31 mouse cellular contexts compared by ENCODE assay signal in genomic region chr2:169429411-169429810, GRCm38 (mm10).
"Had no signal": no experiment of that assay in that cellular context is flagged by ENCODE, and none has a peak within 500 bp of the region (broad histone marks: within the 10 kb centered on the region; RNA-seq: fewer than 3 reads in every experiment).

No protein-coding gene starts in this region.

- H3K9ac ChIP-seq: limb, embryonic 12.5 days; limb, embryonic 13.5 days; limb, embryonic 15.5 days; liver, embryonic 12.5 days; liver, embryonic 13.5 days; liver, embryonic 14.5 days; liver, embryonic 15.5 days; liver, postnatal 0 days; lung, embryonic 14.5 days; lung, embryonic 15.5 days; midbrain, embryonic 12.5 days; midbrain, embryonic 13.5 days; midbrain, embryonic 15.5 days had no signal

- H3K36me3 ChIP-seq: limb, embryonic 10.5 days; limb, embryonic 12.5 days; limb, embryonic 13.5 days; limb, embryonic 15.5 days; liver, embryonic 12.5 days; liver, embryonic 13.5 days; liver, embryonic 15.5 days; lung, embryonic 15.5 days; midbrain, embryonic 10.5 days; midbrain, embryonic 12.5 days; midbrain, embryonic 13.5 days; midbrain, embryonic 15.5 days had no signal

- H3K27ac ChIP-seq: left cerebral cortex, adult 2 months; limb, embryonic 10.5 days; limb, embryonic 12.5 days; limb, embryonic 13.5 days; limb, embryonic 15.5 days; liver, embryonic 12.5 days; liver, embryonic 13.5 days; liver, embryonic 14.5 days; liver, embryonic 15.5 days; lung, embryonic 15.5 days; macrophage; midbrain, embryonic 10.5 days; midbrain, embryonic 12.5 days; midbrain, embryonic 13.5 days had no signal

- H3K4me3 ChIP-seq: left cerebral cortex, adult 2 months; limb, embryonic 10.5 days; limb, embryonic 12.5 days; limb, embryonic 13.5 days; limb, embryonic 15.5 days; liver, embryonic 12.5 days; liver, embryonic 13.5 days; liver, embryonic 15.5 days; lung, embryonic 15.5 days; megakaryocyte, embryonic 14.5 days; midbrain, embryonic 10.5 days; midbrain, embryonic 12.5 days; midbrain, embryonic 13.5 days; midbrain, embryonic 15.5 days; myocyte had no signal

- H3K27me3 ChIP-seq: limb, embryonic 12.5 days; limb, embryonic 13.5 days; limb, embryonic 15.5 days; liver, embryonic 12.5 days; liver, embryonic 13.5 days; liver, embryonic 15.5 days; lung, embryonic 15.5 days; megakaryocyte, embryonic 14.5 days; midbrain, embryonic 12.5 days; midbrain, embryonic 13.5 days; midbrain, embryonic 15.5 days had no signal

- H3K4me1 ChIP-seq: limb, embryonic 15.5 days; liver, embryonic 12.5 days; liver, embryonic 13.5 days; liver, embryonic 15.5 days; megakaryocyte, embryonic 14.5 days; midbrain, embryonic 10.5 days; midbrain, embryonic 12.5 days; midbrain, embryonic 13.5 days; midbrain, embryonic 15.5 days had no signal

- H3K9me3 ChIP-seq: limb, embryonic 10.5 days; limb, embryonic 12.5 days; limb, embryonic 13.5 days; limb, embryonic 15.5 days; liver, embryonic 15.5 days; lung, embryonic 15.5 days; midbrain, embryonic 10.5 days; midbrain, embryonic 12.5 days; midbrain, embryonic 13.5 days; midbrain, embryonic 15.5 days had no signal

- ATAC-seq: liver, embryonic 12.5 days; liver, postnatal 0 days; lung, postnatal 0 days; midbrain, embryonic 13.5 days; midbrain, embryonic 15.5 days; midbrain, embryonic 16.5 days had no signal

- H3K4me2 ChIP-seq: limb, embryonic 12.5 days; limb, embryonic 13.5 days; limb, embryonic 15.5 days; liver, embryonic 11.5 days; liver, embryonic 12.5 days; liver, embryonic 13.5 days; liver, embryonic 15.5 days; lung, embryonic 14.5 days; lung, embryonic 15.5 days; midbrain, embryonic 11.5 days; midbrain, embryonic 12.5 days; midbrain, embryonic 13.5 days; midbrain, embryonic 15.5 days had no signal

- DNase-seq: left cerebral cortex, postnatal 4 days; liver; liver, embryonic 13.5 days; liver, postnatal 0 days; lung, adult 18-20 months; lung, adult 2 months; lung, embryonic 14.5 days; lung, postnatal 10 days; lung, postnatal 14 days; lung, postnatal 36 days; midbrain, embryonic 14.5 days had no signal
